Mouse (Mus musculus): ENCODE data around the gene Hist1h2bc.

DNA sequence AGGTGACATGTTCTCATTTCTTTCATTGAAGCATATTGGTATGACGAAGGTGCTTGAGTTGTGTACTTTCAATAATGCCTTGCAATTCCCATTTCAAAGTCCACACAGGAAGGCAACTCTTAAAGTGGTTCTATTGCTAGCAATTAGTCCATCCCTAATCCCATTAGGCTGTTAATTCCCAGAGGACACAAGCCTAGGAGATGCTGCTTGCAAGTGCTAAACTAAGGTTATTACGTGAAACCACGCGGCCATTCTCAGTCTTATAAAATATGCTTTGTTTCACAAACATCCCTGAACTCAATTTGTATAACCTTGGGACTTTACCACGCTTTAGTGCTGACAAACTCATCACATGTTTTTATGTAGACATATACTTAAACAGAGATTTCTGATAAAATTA is 53.1 kb downstream of the Hist1h2bc start:
- TF ChIP-seq CTCF (IDR thresholded peaks at IDR 0.05; ENCODE audit: control insufficient read depth, insufficient read depth, insufficient read length) (no peak), MYOD1 (IDR thresholded peaks at IDR 0.05; ENCODE audit: control insufficient read depth, insufficient read length, low read depth) (no peak), MAX (IDR thresholded peaks at IDR 0.05) (no peak), FOSL1 (IDR thresholded peaks at IDR 0.05; ENCODE audit: insufficient read depth, low read length, poor library complexity, severe bottlenecking) (no peak), MYOG (IDR thresholded peaks at IDR 0.05; ENCODE audit: control insufficient read depth, extremely low read depth, insufficient read length) (no peak), CEBPB (IDR thresholded peaks at IDR 0.05; ENCODE audit: low read depth) (no peak)
